Mouse (Mus musculus): ENCODE data around the gene Cryge.
A peak's percentile ranks its signal among the peaks of the same experiment; 100 is the strongest.
"Not testable (repeated sequence)": the region's sequence is repeated elsewhere in the genome, so short reads cannot be mapped to it uniquely, and the experiment has no call there.

Cryge gene

GRCm38 (mm10) chr1:65050952-65051351, at the start of gene Cryge:
Cryge (minus strand) TSS chr1:65051149.
- not testable (repeated sequence) for DNase-seq

GRCm38 (mm10) chr1:65096953-65097352, 46.0 kb upstream of the Cryge start:
- DNase-seq = no peak

GRCm38 (mm10) chr1:65091566-65091965, 40.6 kb upstream of the Cryge start:
- DNase-seq = no peak

- no peak for DNase-seq
Measured at GRCm38 (mm10) chr1:65090370-65090769, 39.4 kb upstream of the Cryge start.

GRCm38 (mm10) chr1:65088567-65089356, 37.8 kb upstream of the Cryge start:
- DNase-seq = no peak

- no peak for DNase-seq
Measured at GRCm38 (mm10) chr1:65082188-65082587, 31.2 kb upstream of the Cryge start, which contains the start of gene Crygb. Crygb (minus strand) TSS chr1:65082288.

GRCm38 (mm10) chr1:65075607-65076006, 24.7 kb upstream of the Cryge start:
- no peak for DNase-seq

- DNase-seq = no peak
Measured at GRCm38 (mm10) chr1:65073589-65073988, 22.6 kb upstream of the Cryge start, which contains the start of gene Crygc. Crygc (minus strand) TSS chr1:65073689.

GRCm38 (mm10) chr1:65067842-65068241, 16.9 kb upstream of the Cryge start:
- DNase-seq = no peak

GRCm38 (mm10) chr1:65064201-65064600, 13.3 kb upstream of the Cryge start:
- DNase-seq = no peak

GRCm38 (mm10) chr1:65063352-65063751, 12.4 kb upstream of the Cryge start, which contains the start of gene Crygd:
Crygd (minus strand) TSS chr1:65063452.
- no peak for DNase-seq

- no peak for DNase-seq
Measured at GRCm38 (mm10) chr1:65052140-65052539, 1.2 kb upstream of the Cryge start.

GRCm38 (mm10) chr1:65051696-65052095, 747 bp upstream of the Cryge start:
- DNase-seq = no peak

GRCm38 (mm10) chr1:65048781-65049180, 2.2 kb downstream of the Cryge start:
- DNase-seq = peak; percentile 37

GRCm38 (mm10) chr1:65046401-65047109, 4.4 kb downstream of the Cryge start:
- no peak for DNase-seq

GRCm38 (mm10) chr1:65043433-65043832, 7.5 kb downstream of the Cryge start:
- DNase-seq = no peak

GRCm38 (mm10) chr1:65041837-65042236, 9.1 kb downstream of the Cryge start:
- DNase-seq = no peak

GRCm38 (mm10) chr1:65040806-65041205, 10.1 kb downstream of the Cryge start:
- peak; percentile 5 for DNase-seq

- no peak for DNase-seq
Measured at GRCm38 (mm10) chr1:65039679-65040078, 11.3 kb downstream of the Cryge start.

GRCm38 (mm10) chr1:65037542-65037941, 13.4 kb downstream of the Cryge start:
- no peak for DNase-seq

- DNase-seq = no peak
Measured at GRCm38 (mm10) chr1:65035513-65035912, 15.4 kb downstream of the Cryge start.

GRCm38 (mm10) chr1:65032641-65033040, 18.3 kb downstream of the Cryge start, which contains the start of gene Akr1cl:
Akr1cl (minus strand) TSS chr1:65032759.
- no peak for DNase-seq

- no peak for DNase-seq
Measured at GRCm38 (mm10) chr1:65028206-65028605, 22.7 kb downstream of the Cryge start.

- no peak for DNase-seq
Measured at GRCm38 (mm10) chr1:65012726-65013125, 38.2 kb downstream of the Cryge start.
